In genomic region chr8:64204801-64205311, GRCm38 (mm10) we compare ENCODE assay signal across 7 mouse cellular contexts. TPM values are rescaled to one million over a fixed set of nuclear protein-coding genes. Genes with fewer than 3 reads are reported as not detected.
DNase-seq lines count a peak whose midpoint lies in the region; ATAC-seq and TF ChIP-seq lines count a peak whose summit lies in the region.

No protein-coding gene starts in this region.

- H3K9ac ChIP-seq in heart, postnatal 0 days (replicated peaks; ENCODE audit: low read depth, low read length) = no peak overlapping the region
- peak overlapping the region; percentile 77 for H3K9ac ChIP-seq in limb, embryonic 13.5 days

- H3K9me3 ChIP-seq in heart, postnatal 0 days (replicated peaks; ENCODE audit: control insufficient read depth, low read length) = no peaks in the 10 kb centered on the region
- no peaks in the 10 kb centered on the region for H3K9me3 ChIP-seq in limb, embryonic 13.5 days

- 0 out of 2 replicates have a peak, but pooled peaks have one; percentile 8 for ATAC-seq in heart, postnatal 0 days (ENCODE audit: insufficient read depth, low read depth)
- ATAC-seq in limb, embryonic 13.5 days (ENCODE audit: low FRiP score, low read depth) = peak; percentile 37

- WGBS in heart, postnatal 0 days = under 1% methylated on average over 19 of the region's 19 CpGs
- under 1% methylated on average over 19 of the region's 19 CpGs for WGBS in limb, embryonic 13.5 days

- H3K4me1 ChIP-seq in heart, postnatal 0 days (ENCODE audit: control insufficient read depth, insufficient read depth) = no peaks in the 10 kb centered on the region; the same call in 1 of the 2 replicates
- H3K4me1 ChIP-seq in limb, embryonic 13.5 days = peaks cover 18% of the 10 kb centered on the region

- no peak overlapping the region for H3K27ac ChIP-seq in heart, postnatal 0 days (ENCODE audit: low read depth)
- peak overlapping the region; percentile 48 for H3K27ac ChIP-seq in limb, embryonic 13.5 days

- DNase-seq in right cerebral cortex, postnatal 14 days = peak; percentile 6
- no peak for DNase-seq in right cerebral cortex, postnatal 25 days
- peak; percentile 58 to 59 for DNase-seq in cerebellum, postnatal 36 days
- peak; percentile 17 for DNase-seq in heart, postnatal 0 days (ENCODE audit: low spot score)
- DNase-seq in neural tube, embryonic 10.5 days (ENCODE audit: extremely low spot score, low spot score) = peak; percentile 51
- no peak for DNase-seq in spleen, postnatal 4 days (ENCODE audit: low spot score in 2 of 2)

- no peak for TF ChIP-seq CTCF in heart, postnatal 0 days (IDR thresholded peaks at IDR 0.05; ENCODE audit: low read depth)

- H3K4me3 ChIP-seq in heart, postnatal 0 days (ENCODE audit: low read depth, low read length) = peak overlapping the region; percentile 65
- peak overlapping the region; percentile 64 for H3K4me3 ChIP-seq in limb, embryonic 13.5 days

- no peak for TF ChIP-seq EP300 in heart, postnatal 0 days (IDR thresholded peaks at IDR 0.05; ENCODE audit: low read depth)

- no peaks in the 10 kb centered on the region; the same call in 1 of the 2 replicates for H3K27me3 ChIP-seq in heart, postnatal 0 days (ENCODE audit: control insufficient read depth, insufficient read depth, low read length)
- peaks cover 34% of the 10 kb centered on the region for H3K27me3 ChIP-seq in limb, embryonic 13.5 days

- H3K36me3 ChIP-seq in heart, postnatal 0 days (replicated peaks; ENCODE audit: control insufficient read depth, insufficient read depth, low read length) = no peaks in the 10 kb centered on the region
- H3K36me3 ChIP-seq in limb, embryonic 13.5 days = no peaks in the 10 kb centered on the region

- peak overlapping the region; percentile 97 for H3K4me2 ChIP-seq in heart, postnatal 0 days (ENCODE audit: low read depth, low read length)
- H3K4me2 ChIP-seq in limb, embryonic 13.5 days (replicated peaks) = peak overlapping the region; percentile 90

RNA-seq across cellular contexts. Expression of gene Tll1, which starts 1.2 kb away (rescaled TPM):
- total RNA-seq in heart, postnatal 0 days (2014; rRNA removed; ENCODE audit: low replicate concordance) = 0.80 and 4.6 TPM in 2 replicates
- 0.85 and 1.1 TPM in 2 replicates for polyA plus RNA-seq in heart, postnatal 0 days (2015; fragmentation: Nextera tagmentation; extraction: Ambion mirVana)
- polyA plus RNA-seq in limb, embryonic 13.5 days (2015; fragmentation: Nextera tagmentation; extraction: Ambion mirVana) = 4.5 and 4.6 TPM in 2 replicates

Comparison
In these comparisons a context has a peak if more than half of its experiments do, and no peak if none do; other contexts are left out.
1. DNase-seq: peak in right cerebral cortex, postnatal 14 days (single experiment), cerebellum, postnatal 36 days (2 of 2), heart, postnatal 0 days (single experiment) and neural tube, embryonic 10.5 days (single experiment); none in right cerebral cortex, postnatal 25 days (single experiment) and spleen, postnatal 4 days (0 of 2).